Mouse (Mus musculus) heart, adult 9 months (tissue): ENCODE results near the gene Alox5ap.

Source experiments
- DNase-seq, 2 experiments: peaks; one replicate each; pipeline ENCODE4 v3.0.0; 2022; ENCODE audit warnings: low spot score in 2 of 2

The Alox5ap gene

GRCm38 (mm10) chr5:149259093-149259492 lies 5.5 kb upstream of the Alox5ap start:
- DNase-seq: no peak

- DNase-seq: no peak
These were observed 3.1 kb upstream of the Alox5ap start for GRCm38 (mm10) chr5:149261449-149261848.

GRCm38 (mm10) chr5:149261866-149262265 lies 2.7 kb upstream of the Alox5ap start:
- no peak for DNase-seq

- peak in 1 of 2 experiments; percentile 25 for DNase-seq
These were observed 312 bp downstream of the Alox5ap start for GRCm38 (mm10) chr5:149264878-149265279.

- DNase-seq: no peak
These were observed 2.2 kb downstream of the Alox5ap start for GRCm38 (mm10) chr5:149266761-149267221.

- no peak for DNase-seq
These were observed 2.9 kb downstream of the Alox5ap start for GRCm38 (mm10) chr5:149267493-149267892.

- no peak for DNase-seq
These were observed 6.7 kb downstream of the Alox5ap start for GRCm38 (mm10) chr5:149271291-149271690.

GRCm38 (mm10) chr5:149272535-149272934 lies 8.0 kb downstream of the Alox5ap start:
- peak; percentile 33 to 57 for DNase-seq

GRCm38 (mm10) chr5:149274390-149275104 lies 10.0 kb downstream of the Alox5ap start:
- peak; percentile 27 to 35 for DNase-seq

GRCm38 (mm10) chr5:149275105-149275494 lies 10.5 kb downstream of the Alox5ap start:
- DNase-seq: no peak

- no peak for DNase-seq
These were observed 13.0 kb downstream of the Alox5ap start for GRCm38 (mm10) chr5:149277529-149277928.

- DNase-seq: peak; percentile 41 to 58
These were observed 14.8 kb downstream of the Alox5ap start for GRCm38 (mm10) chr5:149279273-149279844.

GRCm38 (mm10) chr5:149283009-149283408 lies 18.4 kb downstream of the Alox5ap start:
- DNase-seq: no peak

GRCm38 (mm10) chr5:149283821-149284220 lies 19.3 kb downstream of the Alox5ap start:
- no peak for DNase-seq

GRCm38 (mm10) chr5:149286021-149286420 lies 21.5 kb downstream of the Alox5ap start:
- no peak for DNase-seq

GRCm38 (mm10) chr5:149287148-149288038 lies 22.8 kb downstream of the Alox5ap start:
- DNase-seq: no peak

- no peak for DNase-seq
These were observed 26.7 kb downstream of the Alox5ap start for GRCm38 (mm10) chr5:149291266-149291665.

GRCm38 (mm10) chr5:149293071-149293470 lies 28.5 kb downstream of the Alox5ap start:
- no peak for DNase-seq

GRCm38 (mm10) chr5:149296808-149297207 lies 32.2 kb downstream of the Alox5ap start:
- no peak for DNase-seq

- DNase-seq: no peak
These were observed 32.9 kb downstream of the Alox5ap start for GRCm38 (mm10) chr5:149297464-149297863.

- DNase-seq: no peak
These were observed 33.7 kb downstream of the Alox5ap start for GRCm38 (mm10) chr5:149298234-149298633.
